Mouse (Mus musculus) heart, adult 2 months (tissue): ENCODE results near the gene Endou.

ENCODE experiments used
- EP300 ChIP-seq: fragments of 200-500 bp; IDR thresholded peaks from 2 replicates; pipeline ENCODE4 v1.6.1; 2011; ENCODE audit warnings: low read depth, low read length, control low read depth; ENCODE audit not compliant: insufficient read depth
- POLR2A ChIP-seq: fragments of 200-500 bp; IDR thresholded peaks from 2 replicates; pipeline ENCODE4 v1.6.1; 2011; ENCODE audit warnings: mild to moderate bottlenecking, low read depth, low read length, control low read depth; ENCODE audit not compliant: insufficient read depth

- no peak for TF ChIP-seq EP300
- no peak for TF ChIP-seq POLR2A
Observed at GRCm38 (mm10) chr15:97721008-97721701, 10.0 kb downstream of the Endou start.
